Mouse (Mus musculus): Measurements from ENCODE around the gene Gm49366.

- TF ChIP-seq ZNF384 (IDR thresholded peaks at IDR 0.05; ENCODE audit: low read depth, low read length), result no peak
- no peak for TF ChIP-seq MAFK (IDR thresholded peaks at IDR 0.05; ENCODE audit: insufficient read depth, low read depth, low read length)
- TF ChIP-seq HCFC1 (IDR thresholded peaks at IDR 0.05; ENCODE audit: borderline replicate concordance, insufficient read depth, low read length), result no peak
These were observed 14.4 kb downstream of the Gm49366 start for GRCm38 (mm10) chr12:84053173-84053572.

Data from ES-E14 (cell line).